In the genomic region with DNA sequence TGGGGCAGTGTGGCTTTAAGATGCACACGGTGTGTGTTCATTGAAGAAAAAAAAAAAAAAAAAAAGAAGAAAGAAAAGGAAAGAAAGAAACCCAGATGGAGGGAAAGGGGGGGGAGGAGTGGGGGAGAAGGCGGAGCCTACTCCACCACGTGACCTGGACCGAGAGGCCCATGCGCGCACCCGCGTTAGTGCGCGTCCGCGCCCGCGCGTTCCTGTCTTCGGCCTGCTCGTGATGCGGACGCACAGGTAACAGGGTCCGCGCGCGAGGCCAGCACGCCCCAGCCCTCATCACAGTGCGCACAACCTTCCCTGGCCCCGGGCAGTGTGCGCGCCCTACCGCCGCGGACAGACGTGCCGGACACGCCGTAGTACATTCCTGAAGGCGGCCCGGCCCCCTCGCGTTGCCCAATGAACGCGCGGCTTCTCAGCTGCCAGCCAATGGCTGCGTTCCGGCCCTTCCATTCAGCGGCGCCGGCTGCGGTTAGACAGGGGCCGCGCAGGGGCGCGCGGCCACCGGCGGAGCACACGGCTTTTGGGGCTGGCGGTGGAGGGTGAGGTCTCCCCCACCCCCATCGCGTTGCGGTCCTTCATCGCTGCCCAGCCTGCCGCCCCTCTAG, we compare ENCODE assay signal across 8 mouse cellular contexts. TPM values are rescaled to one million over a fixed set of nuclear protein-coding genes. Genes with fewer than 3 reads are reported as not detected.
DNase-seq lines count a peak whose midpoint lies in the region; ATAC-seq lines count a peak whose summit lies in the region.

No protein-coding gene starts in this region.

- peak overlapping the region; percentile 86 for H3K4me2 ChIP-seq in intestine, embryonic 16.5 days (ENCODE audit: low read depth, low read length)

- ATAC-seq in intestine, embryonic 16.5 days = peak; percentile 86

- peaks cover 2% of the 10 kb centered on the region; the same call in 1 of the 2 replicates for H3K27me3 ChIP-seq in intestine, embryonic 16.5 days (replicated peaks; ENCODE audit: control insufficient read depth, insufficient read depth, low read length)

- peak overlapping the region; percentile 93 for H3K27ac ChIP-seq in intestine, embryonic 16.5 days (ENCODE audit: low read length)

- H3K9ac ChIP-seq in intestine, embryonic 16.5 days (ENCODE audit: low read depth, low read length) = peak overlapping the region; percentile 78

- intact Hi-C loops in left cerebral cortex, postnatal 25 days (cut with DNase I) = loop anchor here (1.0 to 5.0 kb wide), 6 partner anchors 75 to 595 kb away; a partner anchor contains a TSS

- peaks cover 7% of the 10 kb centered on the region; the same call in 1 of the 2 replicates for H3K4me1 ChIP-seq in intestine, embryonic 16.5 days (ENCODE audit: control insufficient read depth, insufficient read depth, low read length)

- under 1% methylated on average over 60 of the region's 62 CpGs for WGBS in intestine, embryonic 16.5 days

- no peaks in the 10 kb centered on the region for H3K9me3 ChIP-seq in intestine, embryonic 16.5 days (ENCODE audit: control insufficient read depth, low read length)

- H3K36me3 ChIP-seq in intestine, embryonic 16.5 days (ENCODE audit: control insufficient read depth, insufficient read depth, low read length) = no peaks in the 10 kb centered on the region

- peak; percentile 93 for DNase-seq in adrenal gland, adult 8-10 months
- DNase-seq in embryo, embryonic 9.5 days (ENCODE audit: extremely low spot score) = peak; percentile 99
- DNase-seq in gastrocnemius, postnatal 4 days (ENCODE audit: low spot score in 2 of 2) = peak; percentile 86 to 94
- DNase-seq in left cerebral cortex, postnatal 25 days (ENCODE audit: low spot score in 2 of 2) = peak; percentile 95 to 97
- DNase-seq in mesoderm, embryonic 11.5 days (ENCODE audit: low read depth, low spot score) = peak; percentile 98
- peak; percentile 94 for DNase-seq in right cerebral cortex, postnatal 25 days
- DNase-seq in urinary bladder, postnatal 36 days (ENCODE audit: low spot score in 2 of 2) = peak; percentile 91 to 92

- H3K4me3 ChIP-seq in intestine, embryonic 16.5 days (ENCODE audit: low read length) = peak overlapping the region; percentile 60

RNA-seq across cellular contexts. Expression of a gene that starts 5.6 kb away (rescaled TPM):
- total RNA-seq in adrenal gland, adult 8-10 months (2022) = 10 to 100 TPM; 61.8 to 83.5 (median 72.3) TPM
- total RNA-seq in gastrocnemius, postnatal 4 days (2021) = 10 to 100 TPM; 23.4 to 24.1 TPM
- polyA plus RNA-seq in intestine, embryonic 16.5 days (2015; fragmentation: Nextera tagmentation; extraction: Ambion mirVana) = 24.5 and 25.5 TPM in 2 replicates
- total RNA-seq in left cerebral cortex, postnatal 25 days (2021) = 10 to 100 TPM; 44.5 to 48.0 TPM

Comparison
In these comparisons a context has a peak if more than half of its experiments do, and no peak if none do; other contexts are left out.
1. Peak in every context shown above with its lines: DNase-seq, ATAC-seq, H3K4me3 ChIP-seq and H3K27ac ChIP-seq.